Mouse (Mus musculus): Measurements from ENCODE around the gene Syt13. TPM values are rescaled to one million over a fixed set of nuclear protein-coding genes. Genes with fewer than 3 reads are reported as not detected.

Syt13 gene
- polyA plus RNA-seq, 1 experiment from 2014 or later, result 20.4 TPM

Other genes with a start within 250 kb of the Syt13 start
- 2.1 and 2.3 TPM in 2 replicates for gene Prdm11, start 131.1 kb downstream of the Syt13 start, polyA plus RNA-seq (2016; fragmentation: Nextera tagmentation; extraction: Ambion mirVana)